Mouse (Mus musculus) layer of hippocampus, adult 9-10 months (tissue): ENCODE data around the gene Gpha2.

ENCODE experiments used
- DNase-seq: peaks from one replicate; pipeline ENCODE4 v3.0.0; 2022; ENCODE audit warnings: low spot score

Gene Gpha2

GRCm38 (mm10) chr19:6272738-6273137 is 46.6 kb downstream of the Gpha2 start:
- DNase-seq: peak; percentile 54

- no peak for DNase-seq
Observed at GRCm38 (mm10) chr19:6273592-6273991, 47.4 kb downstream of the Gpha2 start.

GRCm38 (mm10) chr19:6273998-6274608 is 47.9 kb downstream of the Gpha2 start:
- no peak for DNase-seq

- DNase-seq: no peak
Observed at GRCm38 (mm10) chr19:6275740-6276389, 49.7 kb downstream of the Gpha2 start.

- DNase-seq: peak; percentile 79
Observed at GRCm38 (mm10) chr19:6276426-6277421, 50.5 kb downstream of the Gpha2 start, which contains the start of gene Ehd1. Gene Ehd1 (plus strand): TSS chr19:6276725.
